Mouse (Mus musculus): ENCODE measurements around the gene Olfr787.

Gene Olfr787

DNA sequence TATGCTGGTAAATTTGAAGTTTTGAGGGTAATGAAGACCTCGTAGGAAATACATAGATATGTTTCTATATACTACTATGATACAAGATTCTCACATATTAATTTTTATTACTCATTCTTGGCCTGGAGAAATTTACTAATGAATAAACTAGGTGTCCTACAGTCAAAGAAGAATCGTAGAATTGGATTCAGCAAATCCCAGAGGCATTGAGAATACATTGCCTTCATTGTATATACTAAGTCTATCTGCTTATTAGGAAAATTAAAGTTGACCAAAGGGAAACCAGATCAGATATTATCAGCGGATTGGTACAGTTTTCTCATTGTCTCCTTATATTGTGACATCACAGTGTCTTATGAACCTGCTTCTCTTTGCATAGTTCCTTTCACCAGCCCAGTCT lies at the start of gene Olfr787:
TSS of gene Olfr787 (plus strand) at position 301 of the 400 bp plus-strand sequence.
- DNase-seq: no peak

DNA sequence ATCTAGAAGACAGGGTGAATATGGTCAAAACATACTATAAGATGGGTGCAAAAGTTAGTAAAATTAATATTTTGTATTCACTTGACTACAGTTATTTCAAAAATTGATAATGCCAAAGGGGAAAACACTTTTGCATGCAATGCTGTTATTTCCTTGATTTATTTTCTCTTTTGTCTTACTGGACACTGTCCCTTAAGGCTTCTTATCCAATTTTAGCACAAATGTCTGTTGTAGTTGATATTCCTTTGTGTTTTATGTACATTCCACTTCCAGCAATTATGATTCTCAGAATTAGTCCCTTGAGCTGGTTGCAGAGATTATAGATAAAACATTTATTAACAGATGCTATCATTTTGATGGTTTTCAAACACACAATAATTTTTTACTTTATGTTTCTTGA lies 34.7 kb upstream of the Olfr787 start, which contains the start of gene Olfr786:
TSS of gene Olfr786 (plus strand) at position 301 of the 400 bp plus-strand sequence.
- DNase-seq: no peak

DNA sequence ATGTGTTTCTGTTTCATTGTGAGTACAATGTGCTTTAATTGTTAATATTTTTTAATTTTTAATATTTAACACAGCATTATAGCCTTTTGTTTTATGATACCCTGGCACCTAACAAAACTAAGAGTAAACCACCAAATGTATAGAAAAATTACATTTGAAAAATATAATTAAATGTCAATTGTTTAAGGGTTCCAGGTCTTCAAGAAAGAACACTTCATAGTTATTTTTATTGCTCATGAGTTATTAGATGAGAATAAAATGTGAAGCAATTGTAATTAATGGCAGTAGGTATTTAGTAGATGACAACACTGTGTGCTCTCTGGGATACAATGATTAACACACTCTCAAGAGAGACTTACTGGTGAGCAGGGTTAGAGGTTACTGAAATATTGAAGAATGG lies 9.0 kb downstream of the Olfr787 start, which contains the start of gene Olfr788:
TSS of gene Olfr788 (plus strand) at position 301 of the 400 bp plus-strand sequence.
- DNase-seq: no peak

DNA sequence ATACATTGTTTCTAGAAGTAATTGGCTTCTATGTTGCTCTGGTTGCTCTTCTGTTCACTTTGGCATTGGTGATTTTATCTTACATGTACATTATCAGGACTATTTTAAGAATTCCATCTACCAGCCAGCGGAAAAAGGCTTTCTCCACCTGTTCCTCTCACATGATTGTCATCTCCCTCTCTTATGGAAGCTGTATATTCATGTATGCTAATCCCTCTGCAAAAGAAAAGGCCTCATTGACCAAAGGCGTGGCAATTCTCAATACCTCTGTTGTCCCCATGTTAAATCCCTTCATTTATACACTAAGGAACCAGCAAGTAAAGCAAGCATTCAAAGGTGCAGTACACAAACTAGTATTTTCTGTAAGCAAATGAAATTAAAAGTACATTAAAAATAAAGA lies 11.6 kb downstream of the Olfr787 start:
- no peak for DNase-seq

DNA sequence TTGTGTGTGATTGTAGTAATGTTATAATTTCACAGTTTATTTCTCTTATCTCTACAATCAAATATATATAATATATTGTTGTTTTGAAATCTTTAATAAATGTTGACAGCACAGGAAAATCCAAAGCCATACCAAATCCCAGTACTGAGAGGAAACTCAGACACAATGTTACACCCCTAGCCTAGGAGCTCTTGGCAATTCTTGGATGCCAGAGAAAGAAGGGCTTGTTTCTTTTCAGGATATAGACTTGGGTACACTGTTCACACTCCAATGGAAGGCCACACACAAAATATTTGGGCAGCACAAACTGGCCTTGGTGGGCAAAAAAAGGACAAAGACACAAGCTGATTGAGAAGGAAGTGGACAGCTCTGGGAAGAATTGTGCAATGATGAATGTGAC lies 12.1 kb downstream of the Olfr787 start:
- DNase-seq: no peak

DNA sequence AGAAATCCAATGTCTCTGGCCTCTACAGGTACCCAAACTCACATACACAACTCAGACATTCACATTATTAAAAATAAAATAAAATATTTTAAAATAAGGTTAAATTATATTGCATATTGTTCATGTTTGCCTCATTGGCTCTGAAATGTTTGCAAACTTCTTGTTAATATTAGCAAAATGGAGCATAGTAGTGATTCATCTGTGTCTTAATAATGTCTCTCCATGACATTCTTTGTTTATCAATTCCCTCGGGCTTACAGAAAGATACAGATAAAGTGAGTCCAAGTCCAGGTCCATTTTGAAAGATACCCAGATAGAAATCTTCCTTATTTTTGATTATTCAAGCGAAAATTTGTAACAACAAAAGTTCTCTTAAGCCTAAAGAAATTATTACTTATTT lies 22.8 kb downstream of the Olfr787 start, which contains the start of gene Olfr789:
TSS of gene Olfr789 (plus strand) at position 301 of the 400 bp plus-strand sequence.
- no peak for DNase-seq

DNA sequence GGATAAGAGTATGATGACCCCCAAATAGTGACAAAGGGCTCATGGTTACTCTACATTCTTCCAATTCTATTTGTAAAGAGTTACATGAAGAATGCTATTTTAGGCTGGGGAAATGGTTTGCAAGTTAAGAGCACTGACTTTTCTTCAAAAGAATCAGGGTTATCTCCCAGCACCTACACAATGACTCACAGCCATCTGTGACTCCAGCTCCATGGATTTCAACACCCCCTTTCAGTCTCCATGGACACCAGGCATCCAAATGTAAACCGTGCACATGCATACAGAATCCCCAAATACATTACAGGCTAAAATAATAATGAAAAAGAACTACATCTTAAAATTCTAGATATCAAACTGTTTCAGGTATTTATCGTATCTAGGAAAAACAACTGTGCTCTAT lies 28.4 kb downstream of the Olfr787 start:
- no peak for DNase-seq

DNA sequence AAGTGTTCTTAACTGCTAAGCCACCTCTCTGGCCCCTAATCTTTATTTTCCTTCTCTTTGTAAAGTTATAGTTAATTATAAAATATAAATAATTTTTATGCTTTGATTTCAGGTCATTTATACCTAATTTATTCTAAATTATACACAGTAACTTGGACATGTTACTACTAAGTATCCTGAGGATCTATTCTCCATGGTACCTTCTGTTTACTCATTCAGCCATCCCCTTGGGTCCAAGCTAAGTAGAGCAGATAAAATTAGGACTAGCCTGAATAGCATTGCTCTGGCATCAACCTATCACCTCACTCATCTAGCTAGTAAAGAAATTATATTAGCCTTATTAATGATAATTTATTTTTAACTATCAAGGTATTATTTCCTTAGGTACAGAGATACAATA lies 36.5 kb downstream of the Olfr787 start, which contains the start of gene Olfr790:
TSS of gene Olfr790 (plus strand) at position 301 of the 400 bp plus-strand sequence.
- no peak for DNase-seq
